Mouse (Mus musculus) heart, embryonic 14.5 days (tissue): ENCODE data around the gene Phtf1. TPM values are rescaled to one million over a fixed set of nuclear protein-coding genes. Genes with fewer than 3 reads are reported as not detected.

Experiments
- ATAC-seq: fragments of 200-750 bp; cut with Nextera tagmentation; 2 replicates; pipeline ENCODE4 v1.8.0; 2017; ENCODE audit warnings: low read depth, moderate TSS enrichment; ENCODE audit not compliant: insufficient number of reproducible peaks, insufficient read depth, low FRiP score
- H3K27ac ChIP-seq, 2 experiments: fragments of 200-500 bp in 1 of 2; fragments of 300-500 bp in 1 of 2; sonication (generic) in 1 of 2; replicated peaks in 1 of 2; 2 replicates each; pipeline ENCODE4 v1.5.1; 2012 to 2014; ENCODE audit warnings: low read depth in 2 of 2, low read length in 2 of 2, control low read depth in 1 of 2, mild to moderate bottlenecking in 1 of 2, mixed read lengths in 1 of 2; ENCODE audit not compliant: control insufficient read depth in 1 of 2, insufficient read depth in 1 of 2
- H3K27me3 ChIP-seq: fragments of 300-500 bp; sonication (generic); 2 replicates; pipeline ENCODE4 v1.6.1; 2014; ENCODE audit warnings: mild to moderate bottlenecking, low read length, control low read depth; ENCODE audit not compliant: control insufficient read depth, insufficient read depth
- H3K36me3 ChIP-seq: fragments of 300-500 bp; sonication (generic); 2 replicates; pipeline ENCODE4 v1.6.1; 2014; ENCODE audit warnings: mild to moderate bottlenecking, control low read depth, low read length, mixed read lengths; ENCODE audit not compliant: control insufficient read depth, insufficient read depth
- H3K4me1 ChIP-seq, 2 experiments: fragments of 200-500 bp in 1 of 2; fragments of 300-500 bp in 1 of 2; sonication (generic) in 1 of 2; 2 replicates each; pipeline ENCODE4 v1.6.1; 2012 to 2014; ENCODE audit warnings: low read length in 2 of 2, control low read depth in 1 of 2, mixed read lengths in 1 of 2; ENCODE audit not compliant: control insufficient read depth in 2 of 2, insufficient read depth in 2 of 2
- H3K4me2 ChIP-seq: fragments of 300-500 bp; sonication (generic); 2 replicates; pipeline ENCODE4 v1.6.1; 2014; ENCODE audit warnings: mild to moderate bottlenecking, low read length
- H3K4me3 ChIP-seq, 2 experiments: fragments of 200-500 bp in 1 of 2; fragments of 300-500 bp in 1 of 2; sonication (generic) in 1 of 2; 2 replicates each; pipeline ENCODE4 v1.5.1; 2012 to 2014; ENCODE audit warnings: low read length in 2 of 2, mild to moderate bottlenecking in 2 of 2, control low read depth in 1 of 2, low read depth in 1 of 2, moderate library complexity in 1 of 2; ENCODE audit not compliant: control insufficient read depth in 1 of 2, insufficient read depth in 1 of 2
- H3K9ac ChIP-seq: fragments of 300-500 bp; sonication (generic); 2 replicates; pipeline ENCODE4 v1.6.1; 2014; ENCODE audit warnings: mild to moderate bottlenecking, low read length
- H3K9me3 ChIP-seq: fragments of 300-500 bp; sonication (generic); 2 replicates; pipeline ENCODE4 v1.6.1; 2016; ENCODE audit warnings: low read length, control low read depth; ENCODE audit not compliant: control insufficient read depth
- WGBS: fragments of 180-500 bp; shearing (Covaris S2); extraction: QIAGEN DNeasy Blood & Tissue Kit; methylation state at CpG from one replicate; pipeline ENCODE4 v1.1.7; 2014; 5-methylcytosine and 5-hydroxymethylcytosine counted together
- polyA plus RNA-seq: library from polyadenylated mRNA; unstranded; fragments of >200 nt; fragmentation: Nextera tagmentation; extraction: Ambion mirVana; gene quantifications from 2 replicates; pipeline ENCODE4 v1.2.1, GENCODE M21; 2014

Phtf1 gene
- polyA plus RNA-seq, 1 experiment from 2014 or later: 17.6 TPM

DNA sequence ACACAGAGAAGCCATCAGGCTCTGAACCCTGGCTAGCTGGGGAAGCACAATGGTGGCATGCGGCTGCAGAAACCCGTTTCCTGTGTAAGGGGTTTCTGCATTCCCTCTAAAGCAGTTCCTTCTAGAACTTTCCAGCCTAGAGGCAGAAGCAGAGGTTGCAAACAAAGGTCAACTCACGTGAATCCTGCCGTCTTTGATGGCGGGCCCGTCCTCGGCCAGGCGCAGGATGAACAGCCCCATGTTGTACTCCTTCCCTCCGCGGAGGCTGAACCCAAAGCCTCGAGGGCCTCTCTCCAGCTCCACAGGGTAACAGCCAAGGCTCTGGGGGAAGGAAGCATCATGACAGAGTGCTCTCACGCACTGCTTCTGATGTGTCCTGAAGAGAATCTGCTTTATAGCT, 52.2 kb downstream of the Phtf1 start:
- no peak overlapping the region for H3K4me2 ChIP-seq
- H3K4me3 ChIP-seq: no peak overlapping the region
- H3K36me3 ChIP-seq: peaks cover 98% of the 10 kb centered on the region
- no peak for ATAC-seq
- H3K9me3 ChIP-seq: no peaks in the 10 kb centered on the region
- 88% methylated on average over 12 of the region's 12 CpGs for WGBS
- no peaks in the 10 kb centered on the region for H3K27me3 ChIP-seq
- no peak overlapping the region for H3K9ac ChIP-seq
- no peak overlapping the region for H3K27ac ChIP-seq
- H3K4me1 ChIP-seq: no peaks in the 10 kb centered on the region

DNA sequence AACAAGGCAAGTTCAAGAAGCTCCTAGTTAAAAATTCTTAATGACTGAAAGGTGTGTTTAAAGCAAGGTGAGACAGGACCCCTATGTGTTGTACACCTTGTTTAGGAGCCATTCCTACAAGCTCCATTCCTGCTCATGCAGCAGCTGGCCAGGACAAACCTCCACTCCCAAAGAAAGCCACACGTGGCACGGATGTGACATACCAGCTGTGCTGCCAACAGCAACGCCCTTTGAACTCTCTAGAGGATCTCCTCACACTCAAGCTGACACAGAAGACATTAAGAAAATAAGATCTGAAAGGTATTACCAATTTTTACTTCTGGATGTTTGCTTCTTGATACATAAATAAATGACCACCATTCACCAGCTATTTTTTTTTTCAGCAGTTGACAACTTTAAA, 59.0 kb downstream of the Phtf1 start:
- no peak overlapping the region for H3K9ac ChIP-seq
- H3K4me3 ChIP-seq: no peak overlapping the region
- no peaks in the 10 kb centered on the region for H3K27me3 ChIP-seq
- WGBS: 65% methylated on average over 3 of the region's 3 CpGs
- H3K4me2 ChIP-seq: no peak overlapping the region
- H3K27ac ChIP-seq: no peak overlapping the region
- no peak for ATAC-seq
- no peaks in the 10 kb centered on the region for H3K9me3 ChIP-seq
- no peaks in the 10 kb centered on the region for H3K4me1 ChIP-seq
- peaks cover 82% of the 10 kb centered on the region for H3K36me3 ChIP-seq

DNA sequence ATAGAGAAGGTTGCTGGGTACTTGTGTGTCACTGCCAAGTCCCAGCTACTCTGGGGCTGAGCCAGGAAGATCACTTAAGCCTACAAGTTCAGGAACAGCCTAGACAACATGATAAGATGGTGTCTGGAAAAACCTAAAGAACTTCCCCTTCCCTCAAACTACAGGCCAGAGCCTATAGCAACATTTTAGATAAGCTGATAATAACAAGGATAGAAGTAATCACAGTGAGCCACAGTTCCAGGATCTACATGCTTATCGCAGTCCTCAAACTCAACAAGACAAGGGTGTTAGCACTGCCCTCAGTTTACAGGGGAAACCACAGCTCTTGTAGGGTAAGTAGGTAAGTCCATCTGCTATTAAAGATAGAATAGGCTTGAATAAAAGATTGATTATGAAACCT, 64.2 kb downstream of the Phtf1 start:
- no peak overlapping the region for H3K27ac ChIP-seq
- no peaks in the 10 kb centered on the region for H3K9me3 ChIP-seq
- no peak overlapping the region for H3K9ac ChIP-seq
- WGBS: 66% methylated on average over 1 of the region's 1 CpGs
- no peak for ATAC-seq
- H3K4me3 ChIP-seq: no peak overlapping the region
- no peak overlapping the region for H3K4me2 ChIP-seq
- H3K27me3 ChIP-seq: no peaks in the 10 kb centered on the region
- H3K36me3 ChIP-seq: peaks cover 56% of the 10 kb centered on the region
- H3K4me1 ChIP-seq: no peaks in the 10 kb centered on the region

DNA sequence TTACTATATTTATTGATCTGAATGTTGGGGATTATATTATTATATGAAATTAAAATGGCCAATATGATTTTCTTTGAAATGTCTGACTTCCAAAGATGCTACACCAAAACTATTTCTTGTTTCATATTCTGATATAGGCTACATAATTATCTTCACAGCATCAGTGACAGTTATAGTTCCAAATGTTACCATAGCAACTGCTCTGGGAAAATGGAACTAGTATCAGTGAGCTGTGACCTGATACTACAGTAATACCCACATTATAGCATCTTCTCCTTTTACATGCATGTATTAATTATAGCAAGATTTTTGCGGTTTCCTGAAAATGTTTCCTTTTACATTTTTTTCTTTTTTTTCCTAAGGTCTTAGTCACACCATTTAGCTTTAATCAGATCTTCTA, 64.8 kb downstream of the Phtf1 start:
- H3K4me2 ChIP-seq: no peak overlapping the region
- ATAC-seq: no peak
- H3K36me3 ChIP-seq: peaks cover 56% of the 10 kb centered on the region
- no peaks in the 10 kb centered on the region for H3K9me3 ChIP-seq
- no peak overlapping the region for H3K4me3 ChIP-seq
- no peaks in the 10 kb centered on the region for H3K27me3 ChIP-seq
- H3K4me1 ChIP-seq: no peaks in the 10 kb centered on the region
- 98% methylated on average over 1 of the region's 1 CpGs for WGBS
- H3K27ac ChIP-seq: no peak overlapping the region
- H3K9ac ChIP-seq: no peak overlapping the region

DNA sequence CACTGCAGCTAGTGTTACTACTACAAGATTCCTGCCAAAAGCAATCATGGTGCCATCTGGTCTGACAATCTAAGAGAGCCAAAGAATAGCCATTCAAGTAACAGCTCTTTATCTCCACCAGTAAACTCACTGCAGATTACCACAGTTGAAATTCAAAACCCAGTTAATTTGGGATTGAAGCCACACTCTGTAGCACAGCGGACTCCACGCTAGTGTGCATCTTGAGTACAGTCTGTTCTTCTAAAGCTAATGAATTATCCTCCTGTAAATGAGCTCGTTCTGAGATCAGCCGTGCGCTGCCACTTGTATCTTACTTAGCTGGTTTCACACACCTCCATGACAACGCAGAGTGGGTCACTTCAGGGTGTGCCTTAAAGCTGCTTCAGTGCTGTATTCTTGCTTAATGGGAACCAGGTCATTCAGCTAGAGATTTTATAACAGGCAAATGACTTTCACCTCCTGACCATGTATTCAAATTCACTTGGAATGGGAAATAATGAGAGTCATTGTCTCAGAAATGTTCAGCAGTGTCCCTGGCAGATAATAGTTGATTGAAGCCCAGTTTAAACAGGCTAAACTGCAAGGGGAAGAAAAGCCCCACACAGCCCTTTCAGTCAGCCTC, 91.2 kb downstream of the Phtf1 start:
- no peaks in the 10 kb centered on the region for H3K27me3 ChIP-seq
- H3K4me3 ChIP-seq: no peak overlapping the region
- 0 out of 4 replicates have a peak overlapping the region, but pooled peaks of 1 of the 2 experiments have one; percentile 1 for H3K27ac ChIP-seq
- peaks cover 0 to 4% of the 10 kb centered on the region in 2 experiments; a peak in 2 of 4 replicates for H3K4me1 ChIP-seq
- H3K4me2 ChIP-seq: no peak overlapping the region
- peaks cover 41% of the 10 kb centered on the region for H3K36me3 ChIP-seq
- WGBS: 63% methylated on average over 6 of the region's 6 CpGs
- H3K9me3 ChIP-seq: no peaks in the 10 kb centered on the region
- no peak for ATAC-seq
- H3K9ac ChIP-seq: no peak overlapping the region

DNA sequence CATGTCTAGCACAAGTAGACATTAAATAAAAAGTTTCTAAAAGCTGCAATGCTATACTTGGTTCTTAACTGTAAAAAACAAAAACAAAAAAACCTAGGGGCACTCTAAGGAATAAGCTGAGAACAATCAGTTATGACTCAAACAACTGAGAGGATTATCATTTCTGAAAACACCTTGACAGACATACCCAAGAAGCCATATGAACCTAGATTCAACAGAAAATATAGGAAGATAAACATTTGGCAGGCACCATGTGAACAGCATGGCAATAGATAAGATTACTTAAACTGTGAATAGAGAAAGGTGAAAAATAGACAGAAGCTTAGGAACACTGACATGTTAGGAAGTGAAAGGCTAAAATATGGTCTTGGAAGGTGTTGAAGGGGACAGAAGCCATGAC, 101.5 kb downstream of the Phtf1 start:
- ATAC-seq: no peak
- no peaks in the 10 kb centered on the region for H3K4me1 ChIP-seq
- peaks cover 27% of the 10 kb centered on the region; the same call in 1 of the 2 replicates for H3K36me3 ChIP-seq

More for the DNA sequence above, 101.5 kb downstream of the Phtf1 start:
- Histone ChIP-seq H3K27ac (no peak overlapping the region), H3K9me3 (no peaks in the 10 kb centered on the region), H3K9ac (no peak overlapping the region), H3K27me3 (no peaks in the 10 kb centered on the region), H3K4me2 (no peak overlapping the region), H3K4me3 (no peak overlapping the region)

Other genes with a start within 250 kb of the Phtf1 start
- gene Olfml3, start 230.1 kb upstream of the Phtf1 start, polyA plus RNA-seq: 23.5 and 27.4 TPM in 2 replicates
- gene Gm10964, start 228.7 kb upstream of the Phtf1 start, polyA plus RNA-seq: not detected in 2 replicates
- gene Hipk1, start 176.5 kb upstream of the Phtf1 start, polyA plus RNA-seq: 14.4 and 15.3 TPM in 2 replicates
- 19.8 and 23.6 TPM in 2 replicates for gene Dclre1b, start 158.7 kb upstream of the Phtf1 start, polyA plus RNA-seq
- 16.6 and 18.9 TPM in 2 replicates for gene Ap4b1, start 158.6 kb upstream of the Phtf1 start, polyA plus RNA-seq
- 0.39 TPM in 1 of 2 replicates, not detected in the other for gene Gm43064, start 158.5 kb upstream of the Phtf1 start, polyA plus RNA-seq
- gene Bcl2l15, start 135.5 kb upstream of the Phtf1 start, polyA plus RNA-seq: 0.23 and 0.31 TPM in 2 replicates
- gene Ptpn22, start 108.3 kb upstream of the Phtf1 start, polyA plus RNA-seq: 0.99 and 1.1 TPM in 2 replicates
- gene Rsbn1, start 54.0 kb upstream of the Phtf1 start, polyA plus RNA-seq: 6.8 and 7.0 TPM in 2 replicates